Mouse (Mus musculus) spleen, adult 2 months (tissue): ENCODE measurements at regions not wholly inside any gene's neighbourhood (a gene's known extent, or its start where the extent isn't known, plus 50 kb on each side); places are given as distances from the start of the nearest gene placed in this dataset.

Source experiments
- CTCF ChIP-seq: fragments of 200-500 bp; IDR thresholded peaks from 2 replicates; pipeline ENCODE4 v1.5.1; 2011; ENCODE audit warnings: mild to moderate bottlenecking, inconsistent platforms; ENCODE audit not compliant: insufficient read depth, insufficient read length, insufficient replicate concordance; ENCODE audit errors: extremely low read depth
- POLR2A ChIP-seq: fragments of 200-500 bp; IDR thresholded peaks from 2 replicates; pipeline ENCODE4 v1.6.1; 2011; ENCODE audit warnings: low read depth, low read length, inconsistent platforms

DNA sequence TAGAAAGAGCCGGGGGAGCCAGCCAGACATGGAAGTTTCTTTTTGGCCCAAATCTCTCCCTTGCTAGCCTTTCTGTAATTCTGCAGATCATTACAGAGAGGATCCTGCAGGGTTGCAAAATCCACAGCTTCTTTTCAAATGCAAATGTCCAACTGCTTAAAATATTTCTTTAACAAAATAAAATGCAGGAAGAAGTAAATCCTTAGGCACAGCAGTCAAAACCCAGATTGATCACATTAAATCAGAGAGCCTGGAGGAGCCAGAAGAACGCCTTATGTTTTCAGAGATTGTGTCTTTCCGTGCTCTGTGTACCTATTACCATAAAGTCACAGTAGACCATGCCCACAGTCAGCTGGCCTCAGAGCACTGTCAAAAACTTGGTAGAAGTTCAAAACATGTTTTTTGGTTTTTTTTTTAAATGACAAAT, 365.1 kb upstream of the Chrm3 start:
- TF ChIP-seq POLR2A (no peak), CTCF (no peak)
